Mouse (Mus musculus) brain, embryonic 18.5 days (tissue): Measurements from ENCODE around the gene Rab7.
"Not testable (repeated sequence)": the region's sequence is repeated elsewhere in the genome, so short reads cannot be mapped to it uniquely, and the experiment has no call there.

Source experiments
- DNase-seq: peaks from one replicate; pipeline ENCODE4 v3.0.0-alpha.2; 2012; ENCODE audit warnings: low read depth, low spot score

The Rab7 gene

DNA sequence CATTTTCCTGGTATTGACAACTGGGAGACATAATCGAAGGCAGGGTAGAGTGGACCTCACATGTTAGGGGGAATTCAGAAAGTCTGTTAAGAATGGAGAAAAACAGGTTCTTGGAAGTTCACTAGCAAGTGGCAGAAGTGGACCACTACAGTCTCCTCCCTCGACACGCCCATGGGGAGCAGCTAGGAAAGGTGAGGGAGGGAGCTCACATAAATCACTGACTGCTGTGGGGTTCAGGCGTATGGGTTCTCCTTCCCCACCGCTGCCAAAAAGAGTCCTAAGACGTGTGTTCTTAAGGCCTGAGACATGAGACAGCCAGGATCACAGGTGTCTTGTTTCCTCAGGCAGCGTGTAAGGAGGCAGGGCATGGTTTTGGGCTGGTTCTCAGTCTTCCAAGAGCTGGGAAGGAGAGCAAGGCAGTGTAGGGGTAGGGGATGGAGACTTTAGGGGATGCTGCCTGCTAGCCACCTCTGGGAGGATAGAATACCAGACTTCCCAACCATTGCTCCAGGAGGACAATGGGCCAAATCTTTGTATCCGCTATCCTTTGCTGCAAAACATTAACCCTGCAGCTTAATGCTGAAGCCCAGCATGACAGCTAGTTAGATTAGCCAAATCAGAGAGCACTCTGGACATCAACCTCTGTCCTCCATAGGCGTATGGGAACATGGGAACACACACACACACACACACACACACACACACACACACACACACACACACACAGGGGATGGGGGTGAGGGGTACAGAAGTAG is 9.2 kb upstream of the Rab7 start:
- DNase-seq = no peak

DNA sequence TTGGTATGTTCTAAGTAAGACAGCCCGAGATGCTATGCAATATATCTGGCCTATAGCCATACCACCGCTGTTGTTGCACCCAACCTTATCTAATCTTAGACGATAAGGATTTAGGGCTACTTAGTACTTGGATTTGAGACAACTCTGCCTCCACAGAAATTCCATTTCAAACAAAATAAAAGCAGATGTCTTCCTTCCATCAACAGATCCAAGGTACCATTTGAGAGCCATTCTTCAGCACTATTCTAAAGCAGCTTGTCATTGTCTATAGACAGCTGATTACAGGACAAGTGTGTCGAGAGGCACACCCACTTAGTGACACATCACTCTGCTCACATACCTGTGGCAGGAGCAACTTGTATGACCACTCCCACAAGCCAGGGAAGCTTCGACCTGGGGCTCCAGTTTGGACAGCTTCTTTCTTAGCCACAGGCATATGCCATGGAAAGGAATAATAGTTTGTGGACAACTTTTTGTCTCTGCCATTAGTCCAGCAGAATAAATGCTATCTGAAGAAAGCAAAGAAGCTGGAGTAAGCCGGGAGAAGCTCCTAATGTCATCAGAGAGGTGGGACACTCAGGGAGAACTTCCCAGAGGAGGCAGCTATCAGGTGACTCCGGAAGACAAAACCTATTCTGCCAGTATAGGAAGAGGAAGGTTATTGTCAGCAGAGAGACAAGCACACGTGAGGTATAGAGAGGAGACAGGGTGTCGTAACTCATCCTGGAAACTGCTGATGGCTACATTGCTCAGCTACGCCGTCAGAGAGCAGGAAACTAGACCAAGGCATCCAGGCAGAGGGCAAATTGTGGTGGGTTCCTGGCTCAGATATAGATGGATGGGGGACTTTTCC is 8.4 kb upstream of the Rab7 start:
- DNase-seq = no peak

DNA sequence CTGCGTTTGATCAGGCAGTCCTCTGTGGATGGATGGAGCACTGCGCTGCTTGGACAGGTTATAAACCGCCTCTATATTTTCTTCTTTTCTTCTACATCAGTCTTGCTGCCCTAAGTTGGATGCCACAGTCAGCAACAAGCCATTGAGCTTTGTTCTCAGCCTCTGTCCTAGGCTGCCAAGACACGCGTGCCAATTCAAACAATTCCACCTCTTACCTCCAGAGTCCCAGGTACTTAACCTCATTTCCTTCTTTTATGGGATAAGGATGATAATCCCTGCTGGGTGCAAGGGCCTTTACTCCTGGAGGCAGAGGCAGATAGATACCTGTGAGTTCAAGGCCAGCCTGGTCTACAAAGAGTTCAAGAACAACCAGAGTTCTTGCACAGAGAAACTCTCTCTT is 6.1 kb upstream of the Rab7 start:
- DNase-seq = no peak

- DNase-seq = no peak
Observed at GRCm38 (mm10) chr6:88049008-88049407, 3.9 kb upstream of the Rab7 start.

DNA sequence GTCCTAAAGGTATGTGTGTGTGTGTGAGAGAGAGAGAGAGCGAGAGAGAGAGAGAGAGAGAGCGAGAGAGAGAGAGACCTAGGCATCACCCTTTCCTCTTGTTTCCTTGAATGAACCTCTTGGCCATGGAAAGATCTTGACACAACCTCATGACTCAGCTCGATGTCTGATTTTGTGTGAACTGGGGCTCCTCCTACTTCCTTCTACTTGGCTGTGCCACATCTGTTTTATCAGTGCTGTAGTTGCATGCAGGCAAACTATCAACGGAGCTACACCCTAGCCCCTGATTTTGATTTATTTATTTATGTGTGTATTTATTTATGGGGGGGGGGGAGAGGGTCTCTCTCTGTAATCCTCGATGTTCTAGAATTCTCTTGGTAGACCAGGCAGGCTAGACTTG is 2.8 kb upstream of the Rab7 start:
- DNase-seq = no peak

- DNase-seq = no peak
Observed at GRCm38 (mm10) chr6:88045406-88045766, 316 bp upstream of the Rab7 start.

DNA sequence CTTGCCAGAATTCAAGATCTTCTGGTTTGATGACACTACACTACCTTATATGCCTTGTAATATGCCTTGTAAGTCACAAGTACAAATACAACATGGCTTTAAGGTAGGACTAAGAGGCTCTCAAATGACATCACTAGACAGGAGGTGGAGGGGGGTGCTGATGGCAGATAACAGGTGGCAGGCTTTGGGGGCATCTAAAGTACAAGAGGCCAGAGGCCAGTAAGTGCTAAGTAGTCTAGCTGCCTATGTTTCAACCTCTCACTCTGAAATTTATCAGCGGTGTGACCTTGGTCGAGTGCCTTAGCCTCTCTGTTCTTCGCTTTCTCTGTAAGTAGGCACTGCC is 865 bp downstream of the Rab7 start:
- no peak for DNase-seq

- DNase-seq = no peak
Observed at GRCm38 (mm10) chr6:88042336-88042735, 2.7 kb downstream of the Rab7 start.

GRCm38 (mm10) chr6:88041221-88041620 is 3.8 kb downstream of the Rab7 start:
- no peak for DNase-seq

DNA sequence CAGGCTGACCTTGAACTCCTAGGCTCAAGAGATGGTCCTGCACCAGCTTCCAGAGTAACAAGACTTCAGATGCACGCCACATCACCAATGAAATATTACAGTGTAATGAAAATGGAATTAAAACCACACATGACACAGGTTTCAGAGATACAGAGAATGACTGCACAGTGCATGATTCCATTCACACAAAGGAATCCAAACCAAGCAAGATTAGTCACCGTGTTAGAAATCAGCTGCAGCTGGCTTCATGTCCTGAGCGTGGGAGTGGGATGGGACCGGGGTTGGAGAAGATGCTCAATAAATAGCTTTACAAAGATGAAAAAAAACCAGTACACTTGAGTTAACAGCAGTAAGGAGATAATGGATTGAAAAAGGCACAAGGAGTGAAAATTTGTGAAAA is 5.6 kb downstream of the Rab7 start:
- no peak for DNase-seq

DNA sequence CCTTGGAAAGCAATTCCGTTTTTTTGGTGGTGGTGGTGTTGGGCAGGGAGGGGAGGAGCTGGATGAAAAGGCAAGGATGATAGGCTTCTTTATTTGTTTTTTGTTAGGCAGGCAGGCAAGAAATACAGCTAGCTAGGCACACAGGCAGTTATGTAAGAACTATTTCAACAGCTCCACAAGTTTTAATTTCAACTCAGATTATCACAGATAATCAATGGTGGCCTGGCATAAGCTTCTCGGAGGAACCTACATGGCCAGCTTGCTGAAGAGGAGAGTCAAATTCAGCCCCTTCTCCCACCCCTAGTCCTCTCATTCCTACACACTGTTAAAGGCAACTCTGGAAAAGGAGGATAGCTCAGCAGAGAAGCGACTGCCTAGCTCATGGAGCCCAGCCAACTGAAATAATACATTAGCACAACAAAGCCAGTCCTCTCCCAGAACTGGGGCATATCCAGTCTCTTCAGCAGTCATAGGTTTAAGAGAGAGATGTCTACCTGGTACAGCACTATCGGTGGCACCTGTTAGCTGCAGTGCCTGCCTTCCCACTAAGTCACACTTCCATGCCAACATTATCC is 7.5 kb downstream of the Rab7 start:
- DNase-seq = no peak

DNA sequence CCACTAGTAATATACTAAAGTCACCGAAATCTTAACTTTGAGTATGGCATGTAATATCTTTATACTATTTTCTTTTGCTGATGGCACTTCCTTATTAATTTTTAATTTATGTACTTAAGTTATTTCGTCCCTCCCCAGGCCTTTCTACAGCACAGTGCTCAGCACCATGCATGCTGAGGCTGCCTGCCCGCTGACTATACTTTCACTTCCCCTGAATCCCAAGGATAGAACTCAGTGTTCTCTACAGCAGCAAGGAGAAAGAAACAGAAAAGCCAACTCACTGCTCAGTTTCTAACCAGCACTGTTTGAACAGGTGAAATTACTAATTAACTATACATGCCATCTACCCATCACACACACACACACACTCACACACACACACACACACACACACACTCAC is 11.6 kb downstream of the Rab7 start:
- DNase-seq = no peak

- DNase-seq = no peak
Observed at GRCm38 (mm10) chr6:88030432-88030831, 14.6 kb downstream of the Rab7 start.

DNA sequence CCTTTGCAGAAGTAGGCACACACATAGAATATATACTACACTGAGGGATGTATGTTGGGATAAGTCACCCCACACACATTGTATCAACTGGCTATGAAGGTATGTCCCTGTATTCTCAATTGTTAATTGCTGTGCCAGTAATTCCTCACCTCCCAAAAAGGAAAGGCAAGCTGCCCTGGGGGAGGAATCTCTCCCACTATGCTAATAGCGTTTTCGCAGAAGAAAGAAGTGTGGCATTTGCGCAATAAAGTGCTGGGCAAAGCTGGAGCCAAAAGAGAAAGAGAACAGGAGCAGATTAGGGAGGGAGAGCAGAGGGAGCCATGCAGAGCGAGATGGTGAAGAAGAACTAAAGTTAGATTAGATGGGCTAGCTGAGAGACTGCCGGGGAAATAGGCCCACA is 17.7 kb downstream of the Rab7 start:
- DNase-seq = no peak

GRCm38 (mm10) chr6:88023316-88023890 is 21.7 kb downstream of the Rab7 start:
- no peak for DNase-seq

DNA sequence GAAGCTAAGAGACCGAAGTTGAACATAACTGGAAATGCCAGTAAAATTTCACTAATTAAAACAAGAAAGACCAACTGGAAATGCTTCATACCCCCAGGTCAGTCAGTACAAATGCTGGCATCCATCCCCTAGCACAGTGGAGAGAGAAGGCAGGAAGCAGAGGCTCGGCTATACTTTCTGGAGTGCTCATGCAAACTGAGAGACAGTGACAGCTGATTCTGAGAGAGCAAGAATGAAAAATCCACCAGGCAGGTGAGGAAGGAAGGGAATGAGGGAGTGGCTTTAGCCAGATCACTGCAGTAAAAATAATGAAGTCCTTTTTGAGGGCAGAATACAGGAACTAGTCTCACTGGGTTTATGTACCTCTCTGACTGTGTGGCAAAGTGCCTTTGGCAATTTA is 25.9 kb downstream of the Rab7 start:
- no peak for DNase-seq

DNA sequence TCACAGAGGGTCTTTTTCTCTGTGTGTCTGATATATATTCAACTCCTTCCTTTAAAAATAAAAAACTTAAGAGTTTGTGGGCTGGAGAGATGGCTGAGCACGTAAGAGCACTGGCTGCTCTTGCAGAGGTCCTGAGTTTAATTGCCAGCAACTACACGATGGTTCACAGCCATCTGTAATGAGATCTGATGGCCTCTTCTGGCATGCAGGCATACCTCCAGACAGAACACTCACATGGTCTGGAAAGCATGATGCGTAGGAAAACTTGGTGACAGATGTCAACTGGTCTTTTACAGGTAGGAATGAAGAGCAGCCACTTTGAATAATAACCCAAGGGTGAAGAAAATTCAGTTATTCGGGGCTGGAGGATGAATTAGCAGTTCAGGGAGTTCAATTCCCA is 27.2 kb downstream of the Rab7 start:
- DNase-seq = no peak

DNA sequence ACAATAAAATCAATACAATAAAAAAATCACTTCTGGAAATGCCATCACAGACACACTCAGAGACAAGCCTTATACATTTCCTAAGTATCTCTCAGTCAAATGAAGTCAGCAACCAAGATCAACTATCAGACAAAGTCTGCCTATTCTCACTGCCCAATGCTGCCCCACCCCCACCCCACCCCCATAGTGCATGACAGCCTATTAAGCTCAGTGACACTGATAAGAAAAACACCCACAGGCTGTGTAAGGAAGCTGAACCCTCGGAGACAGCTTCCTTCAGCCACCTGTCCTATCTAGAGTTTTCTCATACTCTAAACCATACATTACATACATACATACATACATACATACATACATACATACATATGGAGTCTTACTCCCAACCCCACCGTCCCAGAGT is 29.3 kb downstream of the Rab7 start:
- DNase-seq = no peak

DNA sequence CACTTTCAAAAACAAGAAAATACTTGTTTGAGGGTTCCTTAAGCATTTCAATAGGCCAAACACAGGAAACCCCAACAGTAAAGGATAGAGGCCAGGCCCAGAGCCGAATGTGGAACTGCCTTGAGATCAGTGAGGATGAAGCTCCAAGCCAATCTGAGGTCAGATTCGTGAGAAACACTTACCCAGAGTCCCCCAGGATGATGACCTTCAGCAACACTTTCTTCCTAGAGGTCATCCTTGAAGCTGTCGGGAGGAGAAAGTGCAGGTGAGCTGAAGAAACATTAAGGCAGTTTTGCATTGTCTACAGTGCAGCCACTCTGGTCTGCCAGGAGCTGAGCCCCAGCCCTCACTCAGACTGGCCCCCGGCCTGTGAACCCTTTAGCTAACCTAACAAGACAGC is 31.6 kb downstream of the Rab7 start:
- no peak for DNase-seq

- DNase-seq = no peak
Observed at GRCm38 (mm10) chr6:88012601-88013000, 32.5 kb downstream of the Rab7 start.

- not testable (repeated sequence) for DNase-seq
Observed at GRCm38 (mm10) chr6:88011106-88011505, 34.0 kb downstream of the Rab7 start.

DNA sequence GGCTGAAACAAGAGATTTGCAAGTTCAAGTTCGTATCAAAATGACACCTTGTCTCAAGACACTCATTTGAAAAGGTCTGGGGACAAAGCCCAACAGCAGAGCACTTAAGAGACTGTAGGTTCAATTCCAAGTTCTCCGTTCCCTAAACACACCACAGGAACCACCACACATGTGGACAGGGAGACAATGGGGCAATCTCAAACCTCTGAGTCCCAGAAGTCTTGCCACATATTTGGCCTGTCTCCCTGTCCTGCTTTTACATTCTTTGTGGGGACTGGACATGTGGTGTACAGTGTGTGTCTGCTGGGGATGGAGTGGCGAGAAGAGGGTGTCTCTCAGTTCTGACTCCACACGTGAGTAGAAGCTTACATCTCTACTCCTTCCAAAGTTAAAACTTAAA is 35.9 kb downstream of the Rab7 start:
- DNase-seq = no peak

- not testable (repeated sequence) for DNase-seq
Observed at GRCm38 (mm10) chr6:88004773-88005172, 40.3 kb downstream of the Rab7 start.
